ENCODE assay signal across 10 mouse cellular contexts in the genomic region with DNA sequence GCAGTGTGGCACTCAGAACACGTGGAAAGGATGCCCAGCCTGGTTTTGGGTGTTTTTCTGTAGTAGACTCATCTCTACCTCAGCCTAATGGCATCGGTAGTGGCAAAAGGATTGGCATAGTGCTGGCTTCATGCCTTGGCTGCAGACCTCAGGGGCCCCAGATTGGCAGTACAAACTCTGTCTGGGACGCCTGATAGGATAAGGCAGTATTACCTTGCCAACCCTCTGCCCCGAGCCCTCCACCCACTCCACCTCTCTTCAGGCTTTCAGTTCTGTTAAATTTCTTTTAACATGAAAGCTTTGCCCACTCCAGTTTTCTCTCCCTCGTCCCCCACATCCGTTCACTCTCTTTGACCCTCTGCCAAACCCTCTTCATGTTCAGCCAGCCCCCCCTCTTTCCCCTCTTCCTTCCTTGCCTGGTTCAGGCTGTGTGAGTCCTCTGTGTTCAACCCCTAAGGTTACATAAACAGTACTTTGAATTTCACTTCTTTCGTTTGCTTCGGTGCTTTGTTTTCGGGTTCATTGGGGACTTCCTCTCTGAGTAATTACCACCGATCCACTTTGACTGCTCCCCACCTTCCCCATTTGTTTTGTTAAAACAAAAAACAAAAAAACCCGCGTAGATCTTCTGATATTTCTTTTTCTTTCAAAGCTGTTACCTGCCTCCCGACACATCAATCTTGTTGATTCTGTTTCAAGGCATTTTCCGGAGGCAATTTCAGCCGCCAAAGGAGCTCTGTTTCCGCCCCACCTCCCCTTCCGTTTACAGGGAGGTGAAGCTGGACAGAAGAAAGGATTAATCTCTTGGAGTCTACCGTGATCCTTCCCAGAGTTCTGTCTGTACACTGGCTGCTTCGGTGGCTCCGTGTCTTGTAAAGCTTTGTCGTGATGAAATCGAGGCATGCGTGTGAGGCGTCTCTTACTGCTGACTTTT. TPM values are rescaled to one million over a fixed set of nuclear protein-coding genes. Genes with fewer than 3 reads are reported as not detected.
A peak's percentile ranks its signal among the peaks of the same experiment; 100 is the strongest.
DNase-seq lines count a peak whose midpoint lies in the region; ATAC-seq lines count a peak whose summit lies in the region.
"Had no signal": no experiment of that assay in that cellular context is flagged by ENCODE, and none has a peak within 500 bp of the region (broad histone marks: within the 10 kb centered on the region; RNA-seq: fewer than 3 reads in every experiment).

No protein-coding gene starts in this region.

- peak overlapping the region; percentile 40 for H3K4me3 ChIP-seq in heart, embryonic 13.5 days
- no peak overlapping the region for H3K4me3 ChIP-seq in limb, embryonic 11.5 days (ENCODE audit: low read depth, low read length)
- H3K4me3 ChIP-seq in neural tube, embryonic 13.5 days, result peak overlapping the region; percentile 18

- H3K9me3 ChIP-seq in heart, embryonic 13.5 days, result peaks cover 3% of the 10 kb centered on the region; the same call in 1 of the 2 replicates
- H3K9me3 ChIP-seq in limb, embryonic 11.5 days (ENCODE audit: control insufficient read depth, low read length), result no peaks in the 10 kb centered on the region; the same call in 1 of the 2 replicates
- H3K9me3 ChIP-seq in neural tube, embryonic 13.5 days, result no peaks in the 10 kb centered on the region

- H3K27ac ChIP-seq in heart, embryonic 13.5 days (replicated peaks), result peak overlapping the region; percentile 0
- H3K27ac ChIP-seq in limb, embryonic 11.5 days (replicated peaks; ENCODE audit: low read depth, low read length), result no peak overlapping the region
- H3K27ac ChIP-seq in neural tube, embryonic 13.5 days (replicated peaks), result no peak overlapping the region

- H3K36me3 ChIP-seq in heart, embryonic 13.5 days, result no peaks in the 10 kb centered on the region
- no peaks in the 10 kb centered on the region for H3K36me3 ChIP-seq in limb, embryonic 11.5 days (ENCODE audit: control insufficient read depth, insufficient read depth, low read length)
- no peaks in the 10 kb centered on the region for H3K36me3 ChIP-seq in neural tube, embryonic 13.5 days

- DNase-seq in heart, adult 18-20 months, result peak; percentile 7 to 15
- DNase-seq in heart, postnatal 4 days, result no peak
- peak; percentile 16 for DNase-seq in ZHBTc4 (ENCODE audit: low read depth, low spot score)
- DNase-seq in limb, embryonic 11.5 days (ENCODE audit: low spot score), result peak; percentile 47
- no peak for DNase-seq in gastrocnemius, postnatal 10 days
- DNase-seq in urinary bladder, postnatal 10 days (ENCODE audit: low spot score), result no peak

- H3K4me2 ChIP-seq in heart, embryonic 13.5 days, result peak overlapping the region; percentile 64
- H3K4me2 ChIP-seq in limb, embryonic 11.5 days (ENCODE audit: low read depth, severe bottlenecking), result peak overlapping the region; percentile 18; the same call in 1 of the 2 replicates
- peak overlapping the region; percentile 45 for H3K4me2 ChIP-seq in neural tube, embryonic 13.5 days

- 29% methylated on average over 24 of the region's 24 CpGs for WGBS in heart, embryonic 13.5 days
- 30% methylated on average over 24 of the region's 24 CpGs for WGBS in limb, embryonic 11.5 days
- 37% methylated on average over 24 of the region's 24 CpGs for WGBS in neural tube, embryonic 13.5 days

- H3K4me1 ChIP-seq in heart, embryonic 13.5 days, result peaks cover 9% of the 10 kb centered on the region
- no peaks in the 10 kb centered on the region for H3K4me1 ChIP-seq in limb, embryonic 11.5 days (ENCODE audit: control insufficient read depth, insufficient read depth, low read length)
- H3K4me1 ChIP-seq in neural tube, embryonic 13.5 days (replicated peaks), result peaks cover 6% of the 10 kb centered on the region

- H3K27me3 ChIP-seq in heart, embryonic 13.5 days (replicated peaks), result no peaks in the 10 kb centered on the region
- no peaks in the 10 kb centered on the region for H3K27me3 ChIP-seq in limb, embryonic 11.5 days (ENCODE audit: control insufficient read depth, insufficient read depth, low read length)
- H3K27me3 ChIP-seq in neural tube, embryonic 13.5 days, result no peaks in the 10 kb centered on the region

- H3K9ac ChIP-seq in heart, embryonic 13.5 days, result peak overlapping the region; percentile 41
- H3K9ac ChIP-seq in limb, embryonic 11.5 days (ENCODE audit: low read length), result no peak overlapping the region
- peak overlapping the region; percentile 38; the same call in 1 of the 2 replicates for H3K9ac ChIP-seq in neural tube, embryonic 13.5 days

- ATAC-seq in heart, embryonic 13.5 days (ENCODE audit: extremely low read depth, insufficient number of reproducible peaks, low FRiP score, low TSS enrichment), result no peak; the same call in 1 of the 2 replicates
- no peak for ATAC-seq in limb, embryonic 11.5 days (ENCODE audit: insufficient number of reproducible peaks, low FRiP score, low TSS enrichment, low read depth)
- ATAC-seq in neural tube, embryonic 13.5 days (ENCODE audit: low read depth), result no peak

RNA-seq across cellular contexts. Expression of a gene that starts 3.9 kb away (rescaled TPM):
- not detected for total RNA-seq in heart, adult 18-20 months (2021)
- not detected for total RNA-seq in heart, postnatal 4 days (2021)
- polyA plus RNA-seq in heart, embryonic 13.5 days (2015; fragmentation: Nextera tagmentation; extraction: Ambion mirVana), result not detected in 2 replicates
- not detected in 2 replicates for polyA plus RNA-seq in limb, embryonic 11.5 days (2014; fragmentation: Nextera tagmentation; extraction: Ambion mirVana)
- polyA plus RNA-seq in neural tube, embryonic 13.5 days (2015; fragmentation: Nextera tagmentation; extraction: Ambion mirVana), result not detected in 2 replicates
- total RNA-seq in gastrocnemius, postnatal 10 days (2021), result not detected
- total RNA-seq: ES-E14; layer of hippocampus, adult 18-20 months had no signal

RNA-seq across cellular contexts. Expression of a gene that starts 38.7 kb away (rescaled TPM):
- under 1 TPM; 0.30 to 0.31 TPM for total RNA-seq in heart, adult 18-20 months (2021)
- under 1 TPM; 0.41 to 0.43 TPM for total RNA-seq in heart, postnatal 4 days (2021)
- 0.06 and 0.07 TPM in 2 replicates for polyA plus RNA-seq in heart, embryonic 13.5 days (2015; fragmentation: Nextera tagmentation; extraction: Ambion mirVana)
- 2.5 and 3.0 TPM in 2 replicates for polyA plus RNA-seq in limb, embryonic 11.5 days (2014; fragmentation: Nextera tagmentation; extraction: Ambion mirVana)
- 0.06 TPM in 1 of 2 replicates, not detected in the other for polyA plus RNA-seq in neural tube, embryonic 13.5 days (2015; fragmentation: Nextera tagmentation; extraction: Ambion mirVana)
- under 1 TPM; 0.40 to 0.52 TPM for total RNA-seq in gastrocnemius, postnatal 10 days (2021)
- total RNA-seq: layer of hippocampus, adult 18-20 months had no signal

Comparison
In these comparisons a context has a peak if more than half of its experiments do, and no peak if none do; other contexts are left out.
1. DNase-seq: peak in heart, adult 18-20 months (2 of 2), ZHBTc4 (single experiment) and limb, embryonic 11.5 days (single experiment); none in heart, postnatal 4 days (single experiment), gastrocnemius, postnatal 10 days (single experiment) and urinary bladder, postnatal 10 days (single experiment).
2. Peak in every context shown above with its lines, with median percentiles within 50 percentile points of each other: H3K4me2 ChIP-seq.